Mouse (Mus musculus) liver, postnatal 0 days (tissue): Measurements from ENCODE around the gene Cenps.

Experiments used
- CTCF ChIP-seq: sonication (generic); IDR thresholded peaks from 2 replicates; pipeline ENCODE4 v1.5.1; 2016; ENCODE audit warnings: antibody characterized with exemption, low read depth
- EP300 ChIP-seq: IDR thresholded peaks from 2 replicates; pipeline ENCODE4 v1.6.1; 2016; ENCODE audit warnings: antibody characterized with exemption, low read depth, mild to moderate bottlenecking

GRCm38 (mm10) chr4:149125341-149126114, 11.9 kb downstream of the Cenps start:
- TF ChIP-seq CTCF (no peak), EP300 (no peak)
